ENCODE assay signal across 11 mouse cellular contexts in the genomic region with DNA sequence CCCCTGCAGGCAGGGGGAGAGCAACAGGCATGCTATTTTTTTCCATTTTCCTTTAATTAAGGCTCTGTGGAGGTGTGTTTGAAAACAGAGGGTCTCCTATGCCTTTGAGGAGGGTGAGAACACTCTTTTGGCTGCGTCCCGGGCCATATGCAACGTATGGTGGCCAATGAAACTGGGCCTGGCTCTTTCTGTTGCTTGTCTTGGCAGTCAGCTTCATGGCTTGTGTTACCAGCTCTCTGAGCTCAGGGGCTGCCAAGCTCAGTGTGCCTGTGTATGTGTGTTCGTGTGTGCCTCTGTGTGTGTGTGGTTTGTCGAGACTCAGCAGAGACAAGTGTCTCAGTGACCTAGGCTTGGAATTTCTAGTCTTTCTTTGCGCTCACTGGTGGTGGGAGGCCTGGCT. TPM values are rescaled to one million over a fixed set of nuclear protein-coding genes. Genes with fewer than 3 reads are reported as not detected.
A peak's percentile ranks its signal among the peaks of the same experiment; 100 is the strongest.
DNase-seq lines count a peak whose midpoint lies in the region; ATAC-seq and TF ChIP-seq lines count a peak whose summit lies in the region.
"Had no signal": no experiment of that assay in that cellular context is flagged by ENCODE, and none has a peak within 500 bp of the region (broad histone marks: within the 10 kb centered on the region; RNA-seq: fewer than 3 reads in every experiment).

No protein-coding gene starts in this region.

- DNase-seq in cerebellum, postnatal 36 days: peak; percentile 29 to 33
- no peak for DNase-seq in cerebellum, adult 11 months
- no peak for DNase-seq in hindbrain, embryonic 11.5 days (ENCODE audit: low spot score)
- peak; percentile 61 for DNase-seq in adipocyte (ENCODE audit: low spot score)
- peak; percentile 75 for DNase-seq in limb, embryonic 14.5 days (ENCODE audit: low spot score)
- DNase-seq in frontal cortex, postnatal 10 days (ENCODE audit: low spot score in 2 of 2): no peak
- DNase-seq: lung, adult 2 months had no signal

- H3K4me2 ChIP-seq in hindbrain, embryonic 16.5 days (ENCODE audit: low read length): 0 out of 2 replicates have a peak overlapping the region, but pooled peaks have one; percentile 0
- H3K4me2 ChIP-seq in hindbrain, embryonic 11.5 days (replicated peaks; ENCODE audit: low read depth, low read length): no peak overlapping the region
- peak overlapping the region; percentile 82 for H3K4me2 ChIP-seq in limb, embryonic 14.5 days (replicated peaks; ENCODE audit: low read depth, low read length, severe bottlenecking)

- H3K27ac ChIP-seq in hindbrain, embryonic 16.5 days (ENCODE audit: low read depth, low read length): no peak overlapping the region
- no peak overlapping the region for H3K27ac ChIP-seq in hindbrain, embryonic 11.5 days (ENCODE audit: low read depth, low read length)
- peak overlapping the region; percentile 86 for H3K27ac ChIP-seq in limb, embryonic 14.5 days (replicated peaks; ENCODE audit: low read depth, low read length)
- H3K27ac ChIP-seq: kidney, postnatal 0 days; midbrain, embryonic 15.5 days had no signal

- H3K36me3 ChIP-seq in hindbrain, embryonic 16.5 days (ENCODE audit: control insufficient read depth, insufficient read depth, low read length): no peaks in the 10 kb centered on the region
- no peaks in the 10 kb centered on the region for H3K36me3 ChIP-seq in hindbrain, embryonic 11.5 days (ENCODE audit: control insufficient read depth, insufficient read depth, low read length)
- H3K36me3 ChIP-seq in limb, embryonic 14.5 days (ENCODE audit: control insufficient read depth, insufficient read depth, low read length): peaks cover 14% of the 10 kb centered on the region
- H3K36me3 ChIP-seq: midbrain, embryonic 15.5 days had no signal

- H3K4me3 ChIP-seq in hindbrain, embryonic 16.5 days (ENCODE audit: low read length): no peak overlapping the region
- H3K4me3 ChIP-seq in hindbrain, embryonic 11.5 days (ENCODE audit: low read depth, low read length): no peak overlapping the region
- peak overlapping the region; percentile 94 for H3K4me3 ChIP-seq in limb, embryonic 14.5 days (replicated peaks; ENCODE audit: low read length)
- H3K4me3 ChIP-seq: midbrain, embryonic 15.5 days had no signal

- H3K9ac ChIP-seq in hindbrain, embryonic 16.5 days (ENCODE audit: low read depth, low read length): no peak overlapping the region
- no peak overlapping the region for H3K9ac ChIP-seq in hindbrain, embryonic 11.5 days (ENCODE audit: low read depth, low read length)
- H3K9ac ChIP-seq in limb, embryonic 14.5 days (ENCODE audit: low read depth, low read length, severe bottlenecking): no peak overlapping the region
- H3K9ac ChIP-seq: midbrain, embryonic 15.5 days had no signal

- no peaks in the 10 kb centered on the region for H3K27me3 ChIP-seq in hindbrain, embryonic 16.5 days (replicated peaks; ENCODE audit: control insufficient read depth, insufficient read depth, low read length)
- no peaks in the 10 kb centered on the region; the same call in 1 of the 2 replicates for H3K27me3 ChIP-seq in hindbrain, embryonic 11.5 days (ENCODE audit: control insufficient read depth, insufficient read depth, low read length)
- no peaks in the 10 kb centered on the region for H3K27me3 ChIP-seq in limb, embryonic 14.5 days (ENCODE audit: control insufficient read depth, insufficient read depth, low read length)
- H3K27me3 ChIP-seq: midbrain, embryonic 15.5 days had no signal

- no peaks in the 10 kb centered on the region for H3K9me3 ChIP-seq in hindbrain, embryonic 16.5 days (ENCODE audit: control insufficient read depth, low read length)
- H3K9me3 ChIP-seq in hindbrain, embryonic 11.5 days (ENCODE audit: control insufficient read depth, low read length): no peaks in the 10 kb centered on the region
- H3K9me3 ChIP-seq in limb, embryonic 14.5 days (ENCODE audit: control insufficient read depth, low read length): no peaks in the 10 kb centered on the region
- H3K9me3 ChIP-seq: midbrain, embryonic 15.5 days had no signal

- TF ChIP-seq POLR2A in limb, embryonic 14.5 days (IDR thresholded peaks at IDR 0.05; ENCODE audit: borderline replicate concordance, extremely low read depth, insufficient read depth, insufficient read length): no peak

- peaks cover 30% of the 10 kb centered on the region for H3K4me1 ChIP-seq in hindbrain, embryonic 16.5 days (ENCODE audit: control insufficient read depth, insufficient read depth, low read depth, low read length)
- H3K4me1 ChIP-seq in hindbrain, embryonic 11.5 days (replicated peaks; ENCODE audit: control insufficient read depth, insufficient read depth, low read length): peaks cover 3% of the 10 kb centered on the region; the same call in 1 of the 2 replicates
- H3K4me1 ChIP-seq in limb, embryonic 14.5 days (ENCODE audit: control insufficient read depth, insufficient read depth, low read length): peaks cover 32% of the 10 kb centered on the region

- whole genome bisulfite sequencing in hindbrain, embryonic 16.5 days: 70% methylated on average over 6 of the region's 6 CpGs
- WGBS in hindbrain, embryonic 11.5 days: 90% methylated on average over 6 of the region's 6 CpGs
- WGBS in limb, embryonic 14.5 days: 64% methylated on average over 6 of the region's 6 CpGs

- no peak for ATAC-seq in hindbrain, embryonic 16.5 days
- ATAC-seq in hindbrain, embryonic 11.5 days (ENCODE audit: low FRiP score): no peak
- ATAC-seq in limb, embryonic 14.5 days (ENCODE audit: low FRiP score, low read depth): peak; percentile 41
- ATAC-seq in frontal cortex, adult (ENCODE audit: low TSS enrichment): no peak
- ATAC-seq: midbrain, embryonic 15.5 days had no signal

RNA-seq across cellular contexts. Expression of gene Jdp2, which starts 2.7 kb away (rescaled TPM):
- polyA plus RNA-seq in hindbrain, embryonic 16.5 days (2015; fragmentation: Nextera tagmentation; extraction: Ambion mirVana): 0.26 and 0.56 TPM in 2 replicates
- polyA plus RNA-seq in hindbrain, embryonic 11.5 days (2014; fragmentation: Nextera tagmentation; extraction: Ambion mirVana): 0.25 and 0.43 TPM in 2 replicates
- polyA plus RNA-seq in limb, embryonic 14.5 days (2012; rRNA removed): 37.7 and 43.9 TPM in 2 replicates
- polyA plus RNA-seq in limb, embryonic 14.5 days (2014; fragmentation: Nextera tagmentation; extraction: Ambion mirVana): 3.2 and 3.8 TPM in 2 replicates

Comparison
In these comparisons a context has a peak if more than half of its experiments do, and no peak if none do; other contexts are left out.
1. DNase-seq: peak in cerebellum, postnatal 36 days (2 of 2), adipocyte (single experiment) and limb, embryonic 14.5 days (single experiment); none in cerebellum, adult 11 months (single experiment), hindbrain, embryonic 11.5 days (single experiment) and frontal cortex, postnatal 10 days (0 of 2).